Mouse (Mus musculus) splenic B cell, adult 2 months (primary cell): ENCODE measurements at regions not wholly inside any gene's neighbourhood (a gene's known extent, or its start where the extent isn't known, plus 50 kb on each side); places are given as distances from the start of the nearest gene placed in this dataset.

Experiments
- DNase-seq: peaks from one replicate; pipeline ENCODE4 v3.0.0-alpha.2; 2011; ENCODE audit warnings: low read depth, low spot score
- H3K27me3 ChIP-seq: 2 replicates; pipeline ENCODE4 v1.6.1; 2012; ENCODE audit warnings: mild to moderate bottlenecking, low read length, moderate library complexity, mixed read lengths; ENCODE audit not compliant: control insufficient read depth, poor library complexity, insufficient read depth, severe bottlenecking
- H3K36me3 ChIP-seq: 2 replicates; pipeline ENCODE4 v1.6.1; 2012; ENCODE audit warnings: mild to moderate bottlenecking, low read length, moderate library complexity, mixed read lengths; ENCODE audit not compliant: control insufficient read depth, poor library complexity, insufficient read depth, severe bottlenecking

GRCm38 (mm10) chr2:48063436-48063835 is 750.5 kb upstream of the Acvr2a start:
- DNase-seq = no peak
- H3K27me3 ChIP-seq = no peaks in the 10 kb centered on the region
- no peaks in the 10 kb centered on the region for H3K36me3 ChIP-seq

- H3K36me3 ChIP-seq = no peaks in the 10 kb centered on the region
- DNase-seq = no peak
- no peaks in the 10 kb centered on the region for H3K27me3 ChIP-seq
Observed at GRCm38 (mm10) chr2:48065162-48065561, 748.7 kb upstream of the Acvr2a start.

- no peak for DNase-seq
- Histone ChIP-seq H3K36me3 (no peaks in the 10 kb centered on the region), H3K27me3 (no peaks in the 10 kb centered on the region)
Observed at GRCm38 (mm10) chr2:48082120-48082799, 731.6 kb upstream of the Acvr2a start.

GRCm38 (mm10) chr2:48098287-48098686 is 715.6 kb upstream of the Acvr2a start:
- DNase-seq = no peak
- H3K36me3 ChIP-seq = no peaks in the 10 kb centered on the region
- H3K27me3 ChIP-seq = no peaks in the 10 kb centered on the region

GRCm38 (mm10) chr2:48098931-48099531 is 714.9 kb upstream of the Acvr2a start:
- Histone ChIP-seq H3K27me3 (no peaks in the 10 kb centered on the region), H3K36me3 (no peaks in the 10 kb centered on the region)
- DNase-seq = no peak

GRCm38 (mm10) chr2:48123662-48124061 is 690.2 kb upstream of the Acvr2a start:
- Histone ChIP-seq H3K36me3 (no peaks in the 10 kb centered on the region), H3K27me3 (no peaks in the 10 kb centered on the region)
- DNase-seq = no peak

- H3K36me3 ChIP-seq = no peaks in the 10 kb centered on the region
- DNase-seq = no peak
- H3K27me3 ChIP-seq = no peaks in the 10 kb centered on the region
Observed at GRCm38 (mm10) chr2:48138051-48138611, 675.8 kb upstream of the Acvr2a start.

GRCm38 (mm10) chr2:48141281-48141680 is 672.6 kb upstream of the Acvr2a start:
- DNase-seq = no peak
- Histone ChIP-seq H3K27me3 (no peaks in the 10 kb centered on the region), H3K36me3 (no peaks in the 10 kb centered on the region)

GRCm38 (mm10) chr2:48154706-48155105 is 659.2 kb upstream of the Acvr2a start:
- no peaks in the 10 kb centered on the region; the same call in 1 of the 2 replicates for H3K27me3 ChIP-seq
- no peak for DNase-seq
- no peaks in the 10 kb centered on the region for H3K36me3 ChIP-seq

GRCm38 (mm10) chr2:48172626-48173025 is 641.3 kb upstream of the Acvr2a start:
- H3K27me3 ChIP-seq = no peaks in the 10 kb centered on the region

GRCm38 (mm10) chr2:48186161-48186560 is 627.7 kb upstream of the Acvr2a start:
- H3K36me3 ChIP-seq = no peaks in the 10 kb centered on the region
- no peak for DNase-seq
- H3K27me3 ChIP-seq = no peaks in the 10 kb centered on the region

More at GRCm38 (mm10) chr2:48172626-48173025, 641.3 kb upstream of the Acvr2a start:
- no peaks in the 10 kb centered on the region for H3K36me3 ChIP-seq
- no peak for DNase-seq

GRCm38 (mm10) chr2:48186609-48187008 is 627.3 kb upstream of the Acvr2a start:
- no peaks in the 10 kb centered on the region for H3K27me3 ChIP-seq
- H3K36me3 ChIP-seq = no peaks in the 10 kb centered on the region
- no peak for DNase-seq

GRCm38 (mm10) chr2:48211804-48212203 is 602.1 kb upstream of the Acvr2a start:
- no peaks in the 10 kb centered on the region for H3K36me3 ChIP-seq
- no peak for DNase-seq
- no peaks in the 10 kb centered on the region for H3K27me3 ChIP-seq

- Histone ChIP-seq H3K36me3 (no peaks in the 10 kb centered on the region), H3K27me3 (no peaks in the 10 kb centered on the region)
- no peak for DNase-seq
Observed at GRCm38 (mm10) chr2:48220771-48221170, 593.1 kb upstream of the Acvr2a start.

- H3K36me3 ChIP-seq = no peaks in the 10 kb centered on the region
- no peak for DNase-seq
Observed at GRCm38 (mm10) chr2:48223084-48223799, 590.7 kb upstream of the Acvr2a start.

More at GRCm38 (mm10) chr2:48223084-48223799, 590.7 kb upstream of the Acvr2a start:
- H3K27me3 ChIP-seq = no peaks in the 10 kb centered on the region
